Mouse (Mus musculus) midbrain, embryonic 13.5 days (tissue): ENCODE results near the gene Stard3. TPM values are rescaled to one million over a fixed set of nuclear protein-coding genes. Genes with fewer than 3 reads are reported as not detected.

Experiments
- ATAC-seq: fragments of 200-750 bp; cut with Nextera tagmentation; 2 replicates; pipeline ENCODE4 v1.8.0; 2017; ENCODE audit warnings: mild to moderate bottlenecking, moderate TSS enrichment, moderate library complexity
- H3K27ac ChIP-seq: fragments of 300-500 bp; sonication (generic); 2 replicates; pipeline ENCODE4 v1.5.1; 2015; ENCODE audit warnings: inconsistent platforms, mild to moderate bottlenecking, moderate library complexity
- H3K27me3 ChIP-seq: fragments of 300-500 bp; sonication (generic); 2 replicates; pipeline ENCODE4 v1.6.1; 2015; ENCODE audit warnings: mild to moderate bottlenecking, inconsistent platforms
- H3K36me3 ChIP-seq: fragments of 300-500 bp; sonication (generic); 2 replicates; pipeline ENCODE4 v1.6.1; 2015; ENCODE audit warnings: mild to moderate bottlenecking, inconsistent platforms
- H3K4me1 ChIP-seq: fragments of 300-500 bp; sonication (generic); replicated peaks from 2 replicates; pipeline ENCODE4 v1.6.1; 2015; ENCODE audit warnings: inconsistent platforms
- H3K4me2 ChIP-seq: fragments of 300-500 bp; sonication (generic); replicated peaks from 2 replicates; pipeline ENCODE4 v1.6.1; 2015; ENCODE audit warnings: moderate library complexity, mild to moderate bottlenecking, inconsistent platforms
- H3K4me3 ChIP-seq: fragments of 300-500 bp; sonication (generic); replicated peaks from 2 replicates; pipeline ENCODE4 v1.5.1; 2015; ENCODE audit warnings: mild to moderate bottlenecking, inconsistent platforms
- H3K9ac ChIP-seq: fragments of 300-500 bp; sonication (generic); replicated peaks from 2 replicates; pipeline ENCODE4 v1.6.1; 2015; ENCODE audit warnings: mild to moderate bottlenecking, inconsistent platforms
- H3K9me3 ChIP-seq: fragments of 300-500 bp; sonication (generic); 2 replicates; pipeline ENCODE4 v1.6.1; 2016; ENCODE audit warnings: mild to moderate bottlenecking, inconsistent platforms
- WGBS: fragments of 180-500 bp; shearing (Covaris S2); methylation state at CpG from one replicate; pipeline ENCODE4 v1.1.7; 2015; 5-methylcytosine and 5-hydroxymethylcytosine counted together
- polyA plus RNA-seq: library from polyadenylated mRNA; unstranded; fragments of >200 nt; fragmentation: Nextera tagmentation; extraction: Ambion mirVana; gene quantifications from 2 replicates; pipeline ENCODE4 v1.2.1, GENCODE M21; 2015

Gene Stard3
- polyA plus RNA-seq, 1 experiment from 2014 or later = 46.9 TPM

GRCm38 (mm10) chr11:98354445-98354844 is 3.7 kb upstream of the Stard3 start:
- no peaks in the 10 kb centered on the region for H3K9me3 ChIP-seq
- peaks cover 22% of the 10 kb centered on the region for H3K4me1 ChIP-seq
- H3K36me3 ChIP-seq = no peaks in the 10 kb centered on the region
- no peak overlapping the region for H3K4me2 ChIP-seq
- 57% methylated on average over 14 of the region's 14 CpGs for WGBS
- ATAC-seq = no peak
- H3K4me3 ChIP-seq = no peak overlapping the region
- peaks cover 63% of the 10 kb centered on the region for H3K27me3 ChIP-seq
- H3K9ac ChIP-seq = no peak overlapping the region
- H3K27ac ChIP-seq = no peak overlapping the region

DNA sequence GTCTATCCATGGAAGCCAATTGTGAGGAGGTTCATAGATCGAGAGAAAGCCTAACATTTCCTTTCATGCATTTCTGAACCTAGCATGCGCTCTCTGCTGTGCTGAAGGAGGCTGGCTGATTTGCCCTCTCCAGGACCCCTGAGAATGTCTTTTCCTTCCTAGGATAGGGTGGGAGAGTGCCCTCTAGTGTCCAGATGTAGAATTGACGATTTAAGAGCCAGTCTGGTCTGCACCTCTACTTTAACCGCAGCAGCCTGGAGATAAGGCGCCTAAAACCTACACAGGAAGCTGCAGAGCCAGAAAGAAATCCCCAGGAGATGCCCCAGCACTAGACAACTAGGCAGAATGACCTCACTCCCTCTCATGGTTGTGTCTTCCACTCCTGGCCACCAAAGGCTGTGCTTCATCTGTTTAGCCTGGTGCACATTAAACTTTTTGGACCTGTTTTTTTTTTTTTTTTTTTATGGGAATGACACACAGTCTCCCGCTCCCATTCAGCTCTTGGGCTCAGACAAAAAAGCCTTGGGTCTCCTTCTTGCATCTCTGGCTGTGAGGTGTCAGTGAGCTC is 2.4 kb upstream of the Stard3 start:
- Histone ChIP-seq H3K9ac (no peak overlapping the region), H3K4me3 (no peak overlapping the region), H3K27me3 (peaks cover 49% of the 10 kb centered on the region), H3K9me3 (no peaks in the 10 kb centered on the region), H3K27ac (no peak overlapping the region), H3K4me2 (no peak overlapping the region), H3K4me1 (peaks cover 36% of the 10 kb centered on the region), H3K36me3 (no peaks in the 10 kb centered on the region)
- WGBS = 7% methylated on average over 6 of the region's 6 CpGs
- no peak for ATAC-seq

- Histone ChIP-seq H3K27ac (no peak overlapping the region), H3K4me2 (peak overlapping the region; percentile 88; the same call in 1 of the 2 replicates), H3K27me3 (peaks cover 39% of the 10 kb centered on the region)
Observed at GRCm38 (mm10) chr11:98356625-98357394, 1.4 kb upstream of the Stard3 start.

GRCm38 (mm10) chr11:98357396-98358160 is 590 bp upstream of the Stard3 start:
- peak overlapping the region; percentile 85 for H3K27ac ChIP-seq
- peaks cover 47% of the 10 kb centered on the region for H3K4me1 ChIP-seq
- no peak for ATAC-seq
- H3K9me3 ChIP-seq = no peaks in the 10 kb centered on the region
- H3K27me3 ChIP-seq = peaks cover 31% of the 10 kb centered on the region
- H3K4me3 ChIP-seq = peak overlapping the region; percentile 74
- no peaks in the 10 kb centered on the region for H3K36me3 ChIP-seq
- peak overlapping the region; percentile 76 for H3K9ac ChIP-seq
- WGBS = 9% methylated on average over 13 of the region's 13 CpGs
- peak overlapping the region; percentile 88 for H3K4me2 ChIP-seq

More at GRCm38 (mm10) chr11:98356625-98357394, 1.4 kb upstream of the Stard3 start:
- Histone ChIP-seq H3K4me3 (no peak overlapping the region), H3K9me3 (no peaks in the 10 kb centered on the region), H3K4me1 (peaks cover 46% of the 10 kb centered on the region), H3K36me3 (no peaks in the 10 kb centered on the region), H3K9ac (no peak overlapping the region)
- WGBS = 81% methylated on average over 7 of the region's 7 CpGs
- ATAC-seq = no peak

DNA sequence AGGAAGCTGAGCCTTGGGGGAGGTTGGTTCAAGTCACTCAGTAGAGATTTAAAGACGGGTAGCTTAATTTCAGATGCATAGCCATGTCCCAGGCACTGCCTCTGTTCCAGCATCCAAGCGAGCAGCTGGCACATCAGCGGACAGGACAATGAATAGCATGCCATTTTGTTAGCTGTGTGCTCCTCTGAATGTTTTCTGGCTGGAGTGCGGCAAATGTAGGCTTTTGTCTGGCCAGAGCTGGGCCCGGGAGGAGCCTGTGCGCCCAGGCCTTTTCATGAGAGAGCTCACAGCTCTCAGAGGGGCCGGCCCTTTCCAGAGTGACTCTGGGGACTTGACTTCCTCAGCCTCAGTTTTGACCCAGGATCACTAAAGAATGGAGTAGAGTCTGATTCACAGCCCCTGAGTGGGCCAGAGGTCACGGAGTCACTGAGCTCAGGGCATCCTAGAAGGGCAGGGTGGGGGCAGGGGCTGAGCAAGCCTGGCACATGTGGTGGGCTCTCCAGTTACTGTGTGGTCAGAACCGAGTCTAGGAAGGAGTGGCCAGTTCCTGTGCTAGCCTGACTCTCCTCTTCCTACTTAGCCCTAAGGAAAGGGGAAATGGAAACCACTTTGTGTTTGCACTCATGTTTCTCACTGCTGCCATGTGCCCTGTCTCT is 2.8 kb downstream of the Stard3 start:
- H3K27ac ChIP-seq = peak overlapping the region; percentile 57
- WGBS = 25% methylated on average over 9 of the region's 9 CpGs

GRCm38 (mm10) chr11:98363817-98364216 is 5.6 kb downstream of the Stard3 start:
- Histone ChIP-seq H3K4me3 (no peak overlapping the region), H3K36me3 (no peaks in the 10 kb centered on the region), H3K27ac (no peak overlapping the region), H3K27me3 (no peaks in the 10 kb centered on the region), H3K9me3 (no peaks in the 10 kb centered on the region), H3K4me1 (peaks cover 31% of the 10 kb centered on the region), H3K4me2 (no peak overlapping the region), H3K9ac (no peak overlapping the region)
- no peak for ATAC-seq
- WGBS = 95% methylated on average over 5 of the region's 5 CpGs

More for the DNA sequence above, 2.8 kb downstream of the Stard3 start:
- Histone ChIP-seq H3K36me3 (no peaks in the 10 kb centered on the region), H3K9me3 (no peaks in the 10 kb centered on the region), H3K9ac (peak overlapping the region; percentile 37; the same call in 1 of the 2 replicates), H3K27me3 (0 out of 2 replicates have a peak, but pooled peaks cover 3% of the 10 kb centered on the region), H3K4me3 (no peak overlapping the region), H3K4me1 (peaks cover 42% of the 10 kb centered on the region), H3K4me2 (no peak overlapping the region; the same call in 1 of the 2 replicates)
- no peak for ATAC-seq

DNA sequence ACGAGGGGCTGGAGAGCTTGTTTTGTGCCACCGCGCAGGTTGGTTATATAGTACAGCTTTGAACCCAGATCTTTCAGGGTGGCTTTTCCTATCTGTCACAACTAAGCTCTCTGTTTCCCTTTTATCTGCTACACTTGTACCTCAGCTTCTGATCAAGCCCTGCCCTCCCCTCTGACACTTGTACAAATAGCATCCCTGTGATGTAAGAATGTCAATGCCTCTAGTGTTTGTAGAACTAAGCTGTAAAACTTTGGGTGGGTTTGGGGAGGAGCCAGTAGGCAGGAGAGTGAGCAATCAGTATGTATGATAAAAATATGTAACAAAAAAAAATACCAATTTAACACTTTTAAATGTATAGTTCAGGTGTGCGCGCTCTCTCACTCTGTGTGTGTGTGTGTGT is 6.2 kb downstream of the Stard3 start:
- H3K4me2 ChIP-seq = no peak overlapping the region
- no peaks in the 10 kb centered on the region for H3K27me3 ChIP-seq
- H3K4me3 ChIP-seq = no peak overlapping the region
- no peak for ATAC-seq
- no peak overlapping the region for H3K9ac ChIP-seq
- WGBS = 93% methylated on average over 5 of the region's 5 CpGs
- no peak overlapping the region for H3K27ac ChIP-seq
- no peaks in the 10 kb centered on the region for H3K9me3 ChIP-seq
- peaks cover 25% of the 10 kb centered on the region for H3K4me1 ChIP-seq
- H3K36me3 ChIP-seq = no peaks in the 10 kb centered on the region

DNA sequence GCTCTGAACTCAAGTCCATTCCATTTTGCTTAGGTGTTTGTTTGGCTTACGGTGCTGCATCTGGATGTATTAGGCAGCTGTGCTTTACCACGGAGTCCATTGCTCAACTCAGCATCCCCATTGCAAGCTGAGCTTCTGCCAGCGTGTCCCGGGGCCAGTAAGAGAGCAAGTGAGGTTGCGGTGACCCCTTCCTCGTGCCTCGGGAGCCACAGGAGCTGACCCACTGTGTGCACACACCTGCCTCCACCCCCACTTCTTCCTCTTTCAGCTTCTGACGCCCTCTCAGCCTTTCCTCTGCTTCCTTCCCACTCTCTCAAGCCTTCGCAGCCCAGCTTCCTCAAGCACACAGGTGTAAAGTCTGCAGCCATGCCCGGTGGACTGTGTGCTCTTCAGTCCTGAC is 8.1 kb downstream of the Stard3 start:
- ATAC-seq = no peak
- no peak overlapping the region for H3K9ac ChIP-seq
- H3K4me1 ChIP-seq = peaks cover 22% of the 10 kb centered on the region
- H3K4me3 ChIP-seq = no peak overlapping the region
- H3K27ac ChIP-seq = no peak overlapping the region
- WGBS = 81% methylated on average over 10 of the region's 10 CpGs
- H3K27me3 ChIP-seq = no peaks in the 10 kb centered on the region
- no peaks in the 10 kb centered on the region for H3K9me3 ChIP-seq
- H3K36me3 ChIP-seq = no peaks in the 10 kb centered on the region
- H3K4me2 ChIP-seq = no peak overlapping the region

- H3K9me3 ChIP-seq = no peaks in the 10 kb centered on the region
- H3K27me3 ChIP-seq = no peaks in the 10 kb centered on the region
- no peak overlapping the region for H3K9ac ChIP-seq
- ATAC-seq = no peak
- WGBS = 80% methylated on average over 10 of the region's 10 CpGs
- no peak overlapping the region for H3K4me2 ChIP-seq
- H3K27ac ChIP-seq = no peak overlapping the region
- H3K4me1 ChIP-seq = peaks cover 26% of the 10 kb centered on the region
- no peaks in the 10 kb centered on the region for H3K36me3 ChIP-seq
- no peak overlapping the region for H3K4me3 ChIP-seq
Observed at GRCm38 (mm10) chr11:98367171-98367862, 9.1 kb downstream of the Stard3 start.

- Histone ChIP-seq H3K27me3 (no peaks in the 10 kb centered on the region), H3K9ac (no peak overlapping the region), H3K36me3 (no peaks in the 10 kb centered on the region), H3K4me1 (peaks cover 29% of the 10 kb centered on the region), H3K4me3 (no peak overlapping the region), H3K9me3 (no peaks in the 10 kb centered on the region), H3K4me2 (no peak overlapping the region), H3K27ac (no peak overlapping the region)
- 84% methylated on average over 7 of the region's 7 CpGs for WGBS
- no peak for ATAC-seq
Observed at GRCm38 (mm10) chr11:98367863-98368186, 9.7 kb downstream of the Stard3 start.

DNA sequence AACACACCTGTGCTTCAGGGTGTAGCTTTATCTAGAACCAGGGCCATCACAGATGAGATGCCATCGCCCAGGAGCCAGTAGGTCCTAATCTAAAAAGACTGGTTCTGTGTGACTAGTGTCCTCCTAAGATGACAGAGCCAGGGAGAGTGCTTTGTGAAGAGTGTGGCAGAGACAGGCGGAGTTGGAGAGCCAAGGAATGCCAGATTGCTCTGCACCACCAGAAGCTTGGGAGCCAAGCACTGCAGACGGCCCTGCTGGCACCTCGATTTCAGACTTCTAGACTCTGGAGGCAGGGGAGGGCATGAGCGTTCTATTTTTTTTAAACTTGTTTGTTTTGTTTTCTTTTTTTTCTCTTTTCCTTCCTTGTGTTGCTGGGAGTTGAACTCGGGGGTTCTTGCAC is 11.2 kb downstream of the Stard3 start:
- H3K4me3 ChIP-seq = no peak overlapping the region
- H3K9me3 ChIP-seq = no peaks in the 10 kb centered on the region
- H3K4me1 ChIP-seq = peaks cover 29% of the 10 kb centered on the region
- ATAC-seq = no peak
- H3K9ac ChIP-seq = no peak overlapping the region
- 90% methylated on average over 6 of the region's 6 CpGs for WGBS
- H3K27ac ChIP-seq = no peak overlapping the region
- no peak overlapping the region for H3K4me2 ChIP-seq
- H3K36me3 ChIP-seq = peaks cover 2% of the 10 kb centered on the region; the same call in 1 of the 2 replicates
- no peaks in the 10 kb centered on the region for H3K27me3 ChIP-seq
